Mouse (Mus musculus) bone marrow, adult 2 months (tissue): ENCODE measurements at regions not wholly inside any gene's neighbourhood (a gene's known extent, or its start where the extent isn't known, plus 50 kb on each side); places are given as distances from the start of the nearest gene placed in this dataset.

ENCODE experiments used
- CTCF ChIP-seq: fragments of 200-500 bp; IDR thresholded peaks from 2 replicates; pipeline ENCODE4 v1.5.1; 2011; ENCODE audit warnings: low read length, control low read depth; ENCODE audit not compliant: control insufficient read depth, insufficient read depth
- POLR2A ChIP-seq: fragments of 200-500 bp; IDR thresholded peaks from 2 replicates; pipeline ENCODE4 v1.6.1; 2011; ENCODE audit warnings: low read depth, mild to moderate bottlenecking, control low read depth, low read length, borderline replicate concordance; ENCODE audit not compliant: control insufficient read depth

- TF ChIP-seq POLR2A (no peak), CTCF (no peak)
These were observed 145.0 kb downstream of the Ifng start for GRCm38 (mm10) chr10:118585821-118586220.
